Mouse (Mus musculus) midbrain, embryonic 16.5 days (tissue): ENCODE results near the gene Tspear. TPM values are rescaled to one million over a fixed set of nuclear protein-coding genes. Genes with fewer than 3 reads are reported as not detected.

ENCODE experiments used
- ATAC-seq: fragments of 200-750 bp; cut with Nextera tagmentation; 2 replicates; pipeline ENCODE4 v1.8.0; 2017; ENCODE audit warnings: moderate TSS enrichment
- H3K27ac ChIP-seq: fragments of 300-500 bp; sonication (generic); 2 replicates; pipeline ENCODE4 v1.5.1; 2014; ENCODE audit warnings: mild to moderate bottlenecking, low read length, mixed read lengths
- H3K27me3 ChIP-seq: fragments of 300-500 bp; sonication (generic); 2 replicates; pipeline ENCODE4 v1.6.1; 2014; ENCODE audit warnings: low read depth, low read length, mixed read lengths; ENCODE audit not compliant: control insufficient read depth, insufficient read depth
- H3K36me3 ChIP-seq: fragments of 300-500 bp; sonication (generic); 2 replicates; pipeline ENCODE4 v1.6.1; 2014; ENCODE audit warnings: mild to moderate bottlenecking, low read length, moderate library complexity, mixed read lengths; ENCODE audit not compliant: control insufficient read depth, insufficient read depth
- H3K4me1 ChIP-seq: fragments of 300-500 bp; sonication (generic); 2 replicates; pipeline ENCODE4 v1.6.1; 2014; ENCODE audit warnings: mild to moderate bottlenecking, low read length, mixed read lengths; ENCODE audit not compliant: control insufficient read depth, insufficient read depth
- H3K4me2 ChIP-seq: fragments of 300-500 bp; sonication (generic); 2 replicates; pipeline ENCODE4 v1.6.1; 2014; ENCODE audit warnings: mild to moderate bottlenecking, low read length, mixed read lengths
- H3K4me3 ChIP-seq: fragments of 300-500 bp; sonication (generic); 2 replicates; pipeline ENCODE4 v1.5.1; 2014; ENCODE audit warnings: low read depth, mild to moderate bottlenecking, low read length, moderate library complexity, mixed read lengths
- H3K9ac ChIP-seq: fragments of 300-500 bp; sonication (generic); 2 replicates; pipeline ENCODE4 v1.6.1; 2014; ENCODE audit warnings: low read depth, low read length, mixed read lengths
- H3K9me3 ChIP-seq: fragments of 300-500 bp; sonication (generic); replicated peaks from 2 replicates; pipeline ENCODE4 v1.6.1; 2014; ENCODE audit warnings: mild to moderate bottlenecking, low read length, mixed read lengths; ENCODE audit not compliant: control insufficient read depth, poor library complexity, severe bottlenecking
- WGBS: fragments of 180-500 bp; shearing (Covaris S2); extraction: QIAGEN DNeasy Blood & Tissue Kit; methylation state at CpG from one replicate; pipeline ENCODE4 v1.1.7; 2014; 5-methylcytosine and 5-hydroxymethylcytosine counted together
- polyA plus RNA-seq: library from polyadenylated mRNA; unstranded; fragments of >200 nt; fragmentation: Nextera tagmentation; extraction: Ambion mirVana; gene quantifications from 2 replicates; pipeline ENCODE4 v1.2.1, GENCODE M21; 2015

The Tspear gene
- polyA plus RNA-seq, 1 experiment from 2014 or later, result 1.6 TPM

DNA sequence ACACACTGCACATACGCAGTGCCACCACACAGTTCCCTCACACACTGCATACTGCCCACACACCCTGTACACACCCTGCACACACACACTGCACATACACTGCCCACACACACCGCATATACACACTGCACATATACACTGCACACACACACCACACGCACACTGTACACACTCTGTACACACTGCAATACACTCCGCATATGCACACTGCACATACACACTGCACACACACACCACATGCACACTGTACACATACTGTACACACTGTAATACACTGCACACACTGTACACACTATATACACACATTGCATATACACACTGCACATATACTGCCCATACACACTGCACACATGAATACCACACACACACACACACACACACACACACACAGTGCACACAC, 132.2 kb downstream of the Tspear start:
- Histone ChIP-seq H3K4me1 (no peaks in the 10 kb centered on the region), H3K9ac (no peak overlapping the region), H3K9me3 (no peaks in the 10 kb centered on the region), H3K27ac (no peak overlapping the region), H3K4me3 (no peak overlapping the region), H3K27me3 (no peaks in the 10 kb centered on the region), H3K4me2 (no peak overlapping the region), H3K36me3 (no peaks in the 10 kb centered on the region)
- peak; percentile 60 for ATAC-seq
- WGBS, result 95% methylated on average over 4 of the region's 4 CpGs

DNA sequence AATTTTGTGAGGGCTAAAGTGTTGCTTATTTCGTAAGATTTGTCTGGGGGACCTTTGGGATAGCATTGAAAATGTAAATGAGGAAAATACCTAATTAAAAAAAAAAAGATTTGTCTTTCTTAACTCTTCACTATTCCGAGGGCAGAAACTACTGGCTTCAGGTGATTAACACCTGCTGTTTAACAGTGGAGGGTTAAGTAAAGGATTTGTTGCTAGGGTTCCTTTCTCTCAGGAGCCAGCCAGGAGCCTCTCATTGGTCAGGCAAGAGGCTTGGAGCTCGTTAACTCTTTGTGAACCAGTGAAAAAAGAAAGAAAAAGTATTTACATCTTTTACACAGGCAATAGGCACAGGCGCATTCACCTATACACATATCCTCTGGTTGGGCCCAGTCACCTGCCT, 132.8 kb downstream of the Tspear start:
- Histone ChIP-seq H3K9ac (no peak overlapping the region), H3K9me3 (0 out of 2 replicates have a peak, but pooled peaks cover 2% of the 10 kb centered on the region), H3K27me3 (no peaks in the 10 kb centered on the region), H3K36me3 (no peaks in the 10 kb centered on the region), H3K27ac (no peak overlapping the region), H3K4me3 (no peak overlapping the region), H3K4me2 (peak overlapping the region; percentile 26; the same call in 1 of the 2 replicates), H3K4me1 (no peaks in the 10 kb centered on the region)
- 28% methylated on average over 4 of the region's 4 CpGs for WGBS
- peak; percentile 62; the same call in 1 of the 2 replicates for ATAC-seq

DNA sequence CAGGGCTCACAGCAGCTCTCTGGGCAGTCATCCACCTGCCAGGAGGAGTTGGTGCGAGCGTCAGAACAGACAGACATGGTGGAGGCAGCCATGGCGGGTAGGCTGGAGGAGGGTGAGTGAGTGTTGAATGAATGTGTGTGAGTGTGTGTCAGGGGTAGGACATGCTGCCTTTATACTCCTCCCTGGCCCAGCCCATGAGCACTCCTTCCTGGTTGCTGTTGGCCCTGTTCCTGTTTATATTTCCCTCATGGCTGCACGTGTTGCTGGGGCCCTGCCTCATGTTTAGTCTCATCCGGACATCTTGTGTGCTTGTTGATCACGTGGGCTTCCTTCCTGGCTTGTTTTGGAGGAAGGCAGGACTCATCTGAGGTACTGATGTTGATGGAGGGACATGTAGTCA, 140.6 kb downstream of the Tspear start, which contains the start of gene Krtap10-4:
TSS of gene Krtap10-4 (minus strand) at position 145 of the 400 bp plus-strand sequence.
- Histone ChIP-seq H3K36me3 (no peaks in the 10 kb centered on the region), H3K9me3 (0 out of 2 replicates have a peak, but pooled peaks cover 2% of the 10 kb centered on the region), H3K4me1 (no peaks in the 10 kb centered on the region), H3K4me2 (no peak within 1 kb of the TSS), H3K9ac (no peak within 1 kb of the TSS), H3K4me3 (no peak within 1 kb of the TSS), H3K27me3 (no peaks in the 10 kb centered on the region), H3K27ac (no peak within 1 kb of the TSS)
- 71% methylated on average over 6 of the region's 6 CpGs for WGBS
- ATAC-seq, result no peak

DNA sequence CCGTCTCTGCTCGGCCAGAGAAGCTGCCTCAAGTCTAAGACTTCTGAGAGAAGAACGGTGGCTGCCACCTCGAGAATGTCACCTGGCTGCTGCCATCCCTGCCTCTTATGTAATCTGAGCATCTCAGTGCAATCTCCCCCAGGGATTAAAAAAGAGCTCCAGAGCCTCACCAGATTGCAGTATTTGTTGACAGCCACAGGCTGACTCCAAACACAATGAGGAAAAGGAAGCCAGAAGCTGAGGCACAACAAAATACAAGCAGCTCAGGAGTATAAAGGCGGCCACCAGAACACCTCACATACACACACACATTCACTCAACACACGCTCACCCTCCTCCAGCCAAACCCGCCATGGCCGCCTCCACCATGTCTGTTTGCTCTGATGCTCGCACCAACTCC, 149.3 kb downstream of the Tspear start, which contains the start of gene Krtap10-10:
TSS of gene Krtap10-10 (plus strand) at position 301 of the 400 bp plus-strand sequence.
- no peak within 1 kb of the TSS for H3K4me3 ChIP-seq
- H3K36me3 ChIP-seq, result no peaks in the 10 kb centered on the region
- no peak for ATAC-seq
- H3K4me1 ChIP-seq, result no peaks in the 10 kb centered on the region
- WGBS, result 71% methylated on average over 9 of the region's 9 CpGs
- no peaks in the 10 kb centered on the region for H3K9me3 ChIP-seq
- no peak within 1 kb of the TSS for H3K4me2 ChIP-seq
- no peaks in the 10 kb centered on the region for H3K27me3 ChIP-seq
- no peak within 1 kb of the TSS for H3K9ac ChIP-seq
- H3K27ac ChIP-seq, result no peak within 1 kb of the TSS

DNA sequence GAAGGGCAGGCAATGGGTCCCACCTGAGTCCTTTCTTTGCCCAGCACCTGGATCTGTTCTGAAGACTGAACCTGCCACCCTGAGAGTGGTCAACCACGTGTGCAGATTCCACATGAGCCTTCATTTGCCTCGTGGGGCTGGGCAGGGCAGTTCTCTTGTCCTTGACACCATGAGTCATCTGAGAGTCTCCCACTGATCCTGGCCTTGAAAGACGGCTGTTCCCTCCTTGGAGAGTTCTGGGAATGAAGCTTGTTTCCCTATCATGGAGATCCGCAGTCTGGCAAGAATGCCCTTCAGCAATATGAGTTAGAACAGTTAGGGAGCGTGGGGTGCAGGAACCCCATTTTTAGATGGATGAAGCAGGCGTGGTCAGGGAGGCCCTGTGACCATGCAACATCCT, 152.6 kb downstream of the Tspear start:
- WGBS, result 84% methylated on average over 6 of the region's 6 CpGs
- no peaks in the 10 kb centered on the region for H3K36me3 ChIP-seq

DNA sequence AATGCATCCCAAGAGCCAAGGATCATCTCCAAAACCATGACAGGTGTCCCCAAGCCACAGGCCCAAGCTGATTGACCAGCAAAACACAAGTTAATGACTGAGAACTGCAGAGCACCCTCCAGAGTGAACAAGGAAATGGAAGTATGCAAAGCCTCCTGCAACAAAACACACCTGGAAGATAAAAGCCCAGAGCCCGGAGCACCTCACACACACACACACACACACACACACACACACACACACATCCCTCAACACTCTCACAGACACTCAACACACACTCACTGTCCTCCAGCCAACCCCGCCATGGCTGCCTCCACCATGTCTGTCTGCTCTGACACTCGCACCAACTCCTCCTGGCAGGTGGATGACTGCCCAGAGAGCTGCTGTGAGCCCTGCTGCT, 160.1 kb downstream of the Tspear start, which contains the start of gene Gm36176:
TSS of gene Gm36176 (plus strand) at position 301 of the 400 bp plus-strand sequence.
- no peak for ATAC-seq
- WGBS, result 50% methylated on average over 1 of the region's 3 CpGs

More for the DNA sequence above, 152.6 kb downstream of the Tspear start:
- H3K4me1 ChIP-seq, result no peaks in the 10 kb centered on the region
- H3K27ac ChIP-seq, result no peak overlapping the region
- H3K9ac ChIP-seq, result no peak overlapping the region
- no peak overlapping the region for H3K4me2 ChIP-seq
- H3K4me3 ChIP-seq, result no peak overlapping the region
- H3K27me3 ChIP-seq, result no peaks in the 10 kb centered on the region
- no peaks in the 10 kb centered on the region; the same call in 1 of the 2 replicates for H3K9me3 ChIP-seq
- ATAC-seq, result no peak

DNA sequence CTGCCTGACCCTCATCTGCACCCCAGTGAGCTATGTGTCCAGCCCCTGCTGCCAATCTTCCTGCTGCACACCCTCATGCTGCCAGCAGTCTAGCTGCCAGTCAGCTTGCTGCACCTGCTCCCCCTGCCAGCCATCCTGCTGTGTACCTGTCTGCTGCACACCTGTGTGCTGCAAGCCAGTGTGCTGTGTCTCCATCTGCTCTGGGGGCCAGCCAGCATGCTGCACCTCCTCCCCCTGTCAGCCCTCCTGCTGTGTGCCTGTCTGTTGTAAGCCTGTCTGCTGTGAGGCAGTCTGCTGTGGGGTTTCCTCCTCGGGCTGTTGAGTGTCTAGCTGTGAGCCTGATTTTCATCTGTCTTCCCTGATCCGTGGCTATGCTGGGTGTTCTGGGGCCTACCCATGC, 160.6 kb downstream of the Tspear start:
- Histone ChIP-seq H3K4me3 (no peak overlapping the region), H3K4me2 (no peak overlapping the region), H3K4me1 (no peaks in the 10 kb centered on the region), H3K36me3 (no peaks in the 10 kb centered on the region), H3K9me3 (peaks cover 4% of the 10 kb centered on the region; the same call in 1 of the 2 replicates), H3K9ac (no peak overlapping the region), H3K27ac (no peak overlapping the region), H3K27me3 (no peaks in the 10 kb centered on the region)
- ATAC-seq, result no peak
- 13% methylated on average over 2 of the region's 2 CpGs for WGBS

More for the DNA sequence above, 160.1 kb downstream of the Tspear start, which contains the start of gene Gm36176:
- Histone ChIP-seq H3K4me2 (no peak within 1 kb of the TSS), H3K27ac (no peak within 1 kb of the TSS), H3K36me3 (no peaks in the 10 kb centered on the region), H3K4me3 (no peak within 1 kb of the TSS), H3K9ac (no peak within 1 kb of the TSS), H3K27me3 (no peaks in the 10 kb centered on the region), H3K9me3 (peaks cover 4% of the 10 kb centered on the region; the same call in 1 of the 2 replicates), H3K4me1 (no peaks in the 10 kb centered on the region)

DNA sequence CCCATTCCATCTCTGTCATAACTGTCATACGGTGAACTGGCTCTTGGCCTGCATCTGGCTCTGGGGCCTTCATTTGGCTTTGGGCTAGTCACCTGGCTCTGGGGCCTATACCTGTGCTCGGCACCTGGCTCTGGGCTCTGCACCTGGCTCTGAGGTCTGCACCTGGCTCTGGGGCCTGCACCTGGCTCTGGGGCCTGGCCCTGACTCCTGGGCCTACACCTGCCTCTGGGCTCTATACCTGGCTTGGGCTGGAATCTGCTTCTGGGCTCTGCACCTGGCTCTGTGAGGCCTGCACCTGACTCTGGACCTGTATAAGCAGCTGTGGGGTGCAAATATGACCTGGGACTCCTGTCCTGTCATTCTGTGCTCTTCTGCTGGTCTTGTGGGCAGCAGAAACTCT, 161.2 kb downstream of the Tspear start:
- Histone ChIP-seq H3K36me3 (no peaks in the 10 kb centered on the region), H3K27ac (no peak overlapping the region), H3K4me1 (no peaks in the 10 kb centered on the region), H3K9ac (no peak overlapping the region), H3K4me3 (no peak overlapping the region), H3K27me3 (no peaks in the 10 kb centered on the region), H3K9me3 (peaks cover 4% of the 10 kb centered on the region; the same call in 1 of the 2 replicates), H3K4me2 (no peak overlapping the region)
- no peak for ATAC-seq
- WGBS, result 67% methylated on average over 2 of the region's 2 CpGs

DNA sequence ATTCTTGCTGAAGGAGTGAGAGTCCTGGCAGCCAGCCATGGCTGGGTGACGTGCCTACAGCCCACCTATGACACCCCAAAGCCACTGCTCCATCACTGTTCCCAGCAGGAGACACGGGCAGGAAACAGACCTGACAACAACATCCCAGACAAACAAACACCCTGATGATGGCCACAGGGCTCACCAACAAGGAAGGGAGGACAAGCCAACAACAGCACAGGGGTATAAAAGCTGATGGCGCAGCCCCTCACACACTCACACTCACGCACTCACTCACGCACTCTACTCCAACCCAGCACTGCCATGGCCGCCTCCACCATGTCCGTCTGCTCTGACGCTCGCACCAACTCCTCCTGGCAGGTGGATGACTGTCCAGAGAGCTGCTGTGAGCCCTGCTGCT, 166.2 kb downstream of the Tspear start, which contains the start of gene Gm10318:
TSS of gene Gm10318 (plus strand) at position 301 of the 400 bp plus-strand sequence.
- no peak for ATAC-seq
- Histone ChIP-seq H3K36me3 (no peaks in the 10 kb centered on the region), H3K9ac (no peak within 1 kb of the TSS), H3K9me3 (no peaks in the 10 kb centered on the region), H3K4me2 (no peak within 1 kb of the TSS), H3K27me3 (no peaks in the 10 kb centered on the region), H3K4me3 (no peak within 1 kb of the TSS), H3K27ac (no peak within 1 kb of the TSS), H3K4me1 (no peaks in the 10 kb centered on the region)
- 68% methylated on average over 9 of the region's 9 CpGs for WGBS
